Mouse (Mus musculus) cortical plate, adult 2 months (tissue): ENCODE measurements around the gene Abca2.
A peak's percentile ranks its signal among the peaks of the same experiment; 100 is the strongest.

Experiments used
- CTCF ChIP-seq: fragments of 200-500 bp; IDR thresholded peaks from 2 replicates; pipeline ENCODE4 v1.5.1; 2011; ENCODE audit warnings: mild to moderate bottlenecking, control low read depth, low read length; ENCODE audit not compliant: insufficient read depth; ENCODE audit errors: extremely low read depth
- POLR2A ChIP-seq: fragments of 200-500 bp; IDR thresholded peaks from 2 replicates; pipeline ENCODE4 v1.6.1; 2011; ENCODE audit warnings: mild to moderate bottlenecking, low read length, control low read depth; ENCODE audit not compliant: insufficient read depth; ENCODE audit errors: extremely low read depth

DNA sequence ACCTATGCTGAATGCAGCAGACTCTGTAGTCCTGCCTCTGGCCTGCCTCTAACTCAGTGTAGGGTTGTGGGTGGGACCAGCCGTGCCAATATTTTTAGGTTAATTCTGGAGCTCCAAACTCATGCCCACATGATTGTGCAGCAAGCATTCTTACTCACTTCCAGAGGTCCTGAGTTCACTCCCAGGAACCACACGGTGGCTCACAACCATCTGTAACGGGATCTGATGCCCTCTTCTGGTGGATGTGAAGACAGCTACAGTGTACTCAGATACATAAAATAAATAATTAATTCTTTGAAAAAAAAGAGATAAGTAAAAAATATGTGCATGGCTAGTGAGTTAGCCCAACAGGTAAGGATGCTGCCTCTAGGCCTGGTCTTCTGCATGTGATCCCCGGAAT lies 68.0 kb downstream of the Abca2 start:
- peak; percentile 51 for TF ChIP-seq CTCF
- no peak for TF ChIP-seq POLR2A
